Mouse (Mus musculus) frontal cortex, postnatal 25 days (tissue): Measurements from ENCODE around the gene Fgfr2.

Experiments
- DNase-seq, 2 experiments: peaks; one replicate each; pipeline ENCODE4 v3.0.0; 2022; ENCODE audit warnings: low spot score in 2 of 2

Gene Fgfr2

DNA sequence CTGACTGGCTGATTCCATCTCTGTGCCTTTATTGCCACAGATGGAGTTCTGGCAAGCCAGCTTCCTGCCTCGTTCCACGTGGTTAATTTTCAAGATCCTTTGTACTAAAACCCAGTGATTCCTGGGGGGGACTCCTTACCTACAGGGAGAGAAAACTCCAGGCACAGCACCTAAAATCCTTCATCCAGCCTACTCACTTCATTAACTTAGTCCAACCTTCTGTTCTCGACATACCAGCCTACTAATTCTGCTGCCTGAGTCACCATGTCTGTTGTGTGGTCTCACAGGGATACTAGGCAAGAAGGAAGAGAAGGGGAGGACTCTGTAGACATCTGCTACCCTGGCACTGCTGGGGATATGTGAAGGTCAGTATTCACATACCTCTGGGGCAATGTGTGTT, 1048.6 kb downstream of the Fgfr2 start:
- no peak for DNase-seq

- no peak for DNase-seq
These were observed 1052.1 kb downstream of the Fgfr2 start for GRCm38 (mm10) chr7:132070877-132071625.

DNA sequence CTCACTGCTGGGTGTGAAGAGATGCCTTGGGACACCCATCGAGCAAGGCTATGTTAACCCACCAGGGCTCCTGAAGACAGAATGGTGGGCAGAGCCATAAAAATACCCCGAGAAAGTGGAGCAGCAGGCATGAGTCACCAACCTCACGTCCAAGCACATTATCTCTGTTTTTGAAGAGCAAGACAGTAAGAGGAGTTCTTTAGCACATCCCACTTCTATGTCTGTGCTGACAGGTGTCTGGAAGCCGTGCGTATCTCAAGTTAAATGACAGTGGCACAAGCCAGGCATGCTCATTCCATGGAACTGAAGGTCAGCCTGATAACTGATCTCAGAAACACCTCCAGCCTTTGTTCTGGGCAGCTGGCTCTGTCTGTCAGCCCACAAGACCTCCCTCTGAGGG, 1055.2 kb downstream of the Fgfr2 start:
- no peak for DNase-seq

GRCm38 (mm10) chr7:132067511-132067910, 1055.6 kb downstream of the Fgfr2 start:
- no peak for DNase-seq

GRCm38 (mm10) chr7:132060116-132060515, 1063.0 kb downstream of the Fgfr2 start:
- no peak for DNase-seq

DNA sequence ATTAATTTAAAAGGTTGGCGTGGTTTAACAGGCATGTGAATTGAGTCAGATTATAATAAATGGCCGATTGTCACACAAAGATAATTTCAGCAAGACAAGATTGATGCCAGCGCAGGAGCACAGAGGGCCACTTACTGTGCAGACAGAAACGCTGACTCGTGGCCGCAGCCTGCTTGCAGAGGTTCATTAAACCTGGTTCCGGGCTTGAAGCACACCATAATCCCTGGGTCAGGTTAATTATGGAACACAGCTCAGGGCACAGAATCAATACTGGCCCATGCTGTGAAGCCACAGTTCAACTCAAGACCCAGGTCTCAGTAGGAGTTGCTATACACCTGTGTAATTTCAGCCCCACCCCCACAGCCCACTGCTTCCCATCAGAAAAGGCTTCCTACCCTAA, 1066.6 kb downstream of the Fgfr2 start:
- DNase-seq, result no peak

- DNase-seq, result no peak
These were observed 1076.5 kb downstream of the Fgfr2 start for GRCm38 (mm10) chr7:132046662-132047061.

GRCm38 (mm10) chr7:132031940-132032531, 1091.1 kb downstream of the Fgfr2 start:
- no peak for DNase-seq

DNA sequence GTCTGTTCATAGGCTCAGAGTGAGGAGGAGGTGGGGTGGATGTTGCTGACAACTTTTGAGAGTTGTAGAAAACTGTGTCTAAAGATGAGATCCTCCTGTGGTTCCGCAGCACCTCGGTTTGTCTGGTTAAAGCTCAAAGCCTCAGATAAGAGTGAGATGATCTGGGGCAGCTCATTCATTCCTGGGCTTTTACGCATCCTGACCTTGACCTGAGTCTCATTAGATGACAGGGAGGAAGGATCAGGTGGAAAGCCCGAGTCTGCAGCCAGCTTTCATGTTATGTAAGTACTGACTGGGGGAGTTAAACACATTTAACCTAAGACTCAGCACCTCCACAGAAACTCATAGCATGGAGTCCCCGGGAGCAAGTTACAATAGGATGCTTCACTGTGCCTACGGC, 1096.5 kb downstream of the Fgfr2 start:
- no peak for DNase-seq

GRCm38 (mm10) chr7:132025591-132025990, 1097.6 kb downstream of the Fgfr2 start:
- no peak for DNase-seq

DNA sequence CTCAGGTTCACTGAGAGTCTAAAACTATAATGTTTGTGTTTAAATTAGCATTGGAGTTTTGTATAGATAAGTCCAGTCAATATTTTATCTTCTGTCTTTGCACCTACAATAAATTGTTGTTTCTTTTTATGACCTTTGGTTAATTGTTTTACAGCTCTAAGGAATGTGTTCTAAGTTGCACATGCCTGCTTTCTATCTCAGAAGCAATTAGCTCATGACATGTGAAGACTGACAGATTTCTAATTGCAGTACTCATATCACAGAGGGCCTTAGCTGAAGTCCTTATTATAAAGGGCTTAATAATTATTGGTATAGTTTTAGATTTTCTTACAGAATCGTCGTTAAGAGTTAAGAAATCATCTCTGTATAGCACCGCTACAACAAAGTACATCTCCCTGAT, 1107.2 kb downstream of the Fgfr2 start:
- no peak for DNase-seq

- no peak for DNase-seq
These were observed 1108.0 kb downstream of the Fgfr2 start for GRCm38 (mm10) chr7:132015193-132015592.

DNA sequence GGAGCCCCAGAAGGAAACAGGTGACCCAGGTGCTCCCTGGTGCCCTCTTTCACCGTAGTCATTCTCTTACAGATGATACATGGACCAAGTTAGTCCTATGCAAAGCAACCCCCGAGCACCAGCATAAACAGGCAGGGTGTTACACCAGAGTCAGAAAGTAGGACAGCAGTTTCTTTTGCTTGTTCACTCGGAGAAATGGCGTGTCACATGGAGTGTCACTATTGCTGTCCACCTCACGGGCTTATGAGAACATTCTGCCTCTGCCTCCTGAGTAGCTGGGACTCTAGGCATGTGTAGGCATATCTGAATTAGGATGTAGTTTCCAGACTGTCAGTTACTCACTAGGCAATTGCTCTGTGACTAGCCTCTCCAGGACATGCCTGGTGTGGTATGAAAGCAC, 1109.2 kb downstream of the Fgfr2 start:
- no peak for DNase-seq

GRCm38 (mm10) chr7:132012969-132013679, 1110.0 kb downstream of the Fgfr2 start:
- DNase-seq, result no peak

DNA sequence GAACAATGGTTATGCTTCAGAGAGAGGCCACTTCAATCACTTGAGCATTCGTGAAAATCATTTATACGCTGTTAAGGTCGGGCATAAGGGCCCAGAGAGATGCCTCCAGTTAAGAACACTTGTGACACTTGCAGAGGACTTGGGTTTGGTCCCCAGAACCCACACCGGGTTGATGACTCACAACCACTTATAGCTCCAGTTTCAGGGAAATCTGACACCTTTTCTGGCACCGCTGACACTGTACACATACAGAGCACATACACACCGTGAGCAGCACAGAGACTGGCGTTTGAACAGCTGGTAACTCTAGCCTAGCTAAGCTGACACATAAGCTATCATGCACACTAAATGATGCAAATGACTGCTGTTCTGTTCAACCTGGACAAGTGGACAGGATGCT, 1114.1 kb downstream of the Fgfr2 start:
- DNase-seq, result no peak

DNA sequence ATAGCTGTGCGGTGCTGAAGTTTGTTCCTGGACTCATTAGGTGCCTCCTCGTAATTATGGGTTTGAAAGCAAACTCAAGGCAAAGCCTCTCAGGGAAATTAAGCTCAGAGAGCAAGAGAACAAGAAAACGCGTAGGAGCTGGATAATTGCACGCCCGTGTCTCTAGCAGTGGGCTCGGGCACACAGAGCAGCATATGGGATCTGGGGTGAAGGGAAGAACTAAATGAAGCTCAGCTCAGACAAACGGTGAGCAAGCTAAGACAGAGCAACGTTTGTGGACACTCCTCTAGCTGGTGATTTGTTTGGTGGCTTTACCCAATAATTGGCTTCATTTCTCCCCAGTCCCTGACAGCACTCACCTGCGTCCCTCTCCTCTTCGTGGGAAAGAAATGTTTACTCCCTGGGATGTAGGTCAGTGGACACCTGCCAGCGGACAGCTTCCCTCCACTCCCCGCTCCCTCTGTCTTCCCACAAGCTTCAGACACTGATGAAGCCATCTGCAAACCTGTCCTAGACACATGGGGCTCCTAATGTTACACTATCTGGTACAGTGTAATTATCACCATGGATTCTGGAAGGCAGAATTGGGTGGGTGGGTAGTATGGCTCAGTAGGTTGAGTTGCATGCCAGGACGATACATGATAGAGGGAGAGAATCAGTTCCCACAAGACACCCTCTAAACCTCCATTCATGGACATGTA, 1117.0 kb downstream of the Fgfr2 start:
- DNase-seq, result no peak

DNA sequence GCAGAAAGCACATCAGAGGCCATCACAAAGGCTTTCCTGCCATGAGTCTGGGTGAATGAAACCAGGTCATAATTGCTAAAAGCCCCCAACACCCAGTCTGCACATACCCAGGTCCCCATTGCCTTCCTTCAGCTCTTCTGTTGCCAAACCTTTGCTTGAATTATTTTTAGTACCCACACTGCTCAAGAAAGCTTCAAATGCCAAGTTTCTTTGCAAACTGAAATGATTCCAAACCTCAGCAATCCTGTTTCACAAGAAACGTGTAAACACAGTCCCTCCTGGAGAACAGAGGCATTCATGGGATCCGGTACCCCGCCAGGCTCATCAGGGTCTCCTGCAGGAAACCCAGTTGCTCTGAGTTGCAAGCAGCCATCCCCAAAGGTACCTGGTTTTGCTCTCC, 1130.3 kb downstream of the Fgfr2 start:
- DNase-seq, result no peak

DNA sequence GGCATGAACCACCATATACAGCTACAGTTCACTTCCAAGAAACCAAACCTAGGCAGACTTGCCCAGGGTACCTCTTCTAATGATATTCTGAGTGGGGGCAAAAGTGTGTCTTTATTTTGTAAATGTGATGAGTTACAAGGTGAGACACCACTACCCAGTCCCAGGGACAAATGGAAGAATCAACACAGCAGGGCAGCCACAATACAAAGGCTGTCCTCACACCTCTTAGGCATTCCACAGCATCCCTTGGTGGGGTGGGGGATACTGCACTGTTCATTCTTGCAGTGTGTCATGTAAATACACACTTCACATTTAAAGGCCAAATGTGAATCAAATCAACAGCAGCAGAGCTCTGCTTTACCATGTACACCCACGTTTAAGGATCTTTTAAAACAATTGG, 1130.9 kb downstream of the Fgfr2 start:
- no peak for DNase-seq

DNA sequence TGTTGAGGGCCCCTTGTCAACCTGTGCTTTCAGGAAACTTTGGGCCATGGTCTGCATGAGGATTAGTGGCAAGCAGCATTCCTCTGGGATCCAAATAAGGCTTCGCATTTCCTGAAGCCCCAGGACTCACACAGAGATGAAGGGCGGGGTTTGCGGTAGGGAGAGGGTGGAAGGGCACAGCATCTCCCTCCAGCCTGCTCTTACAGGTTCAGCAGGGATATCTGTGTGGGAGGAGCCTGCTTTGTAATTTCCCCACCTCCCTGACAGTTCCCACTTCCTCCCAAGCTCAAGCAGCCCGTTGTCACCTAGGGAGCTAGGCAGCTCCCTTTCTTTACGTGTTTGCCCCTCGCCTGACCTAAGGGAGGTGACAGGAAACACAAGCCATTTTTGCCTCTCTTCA, 1134.1 kb downstream of the Fgfr2 start:
- no peak for DNase-seq

DNA sequence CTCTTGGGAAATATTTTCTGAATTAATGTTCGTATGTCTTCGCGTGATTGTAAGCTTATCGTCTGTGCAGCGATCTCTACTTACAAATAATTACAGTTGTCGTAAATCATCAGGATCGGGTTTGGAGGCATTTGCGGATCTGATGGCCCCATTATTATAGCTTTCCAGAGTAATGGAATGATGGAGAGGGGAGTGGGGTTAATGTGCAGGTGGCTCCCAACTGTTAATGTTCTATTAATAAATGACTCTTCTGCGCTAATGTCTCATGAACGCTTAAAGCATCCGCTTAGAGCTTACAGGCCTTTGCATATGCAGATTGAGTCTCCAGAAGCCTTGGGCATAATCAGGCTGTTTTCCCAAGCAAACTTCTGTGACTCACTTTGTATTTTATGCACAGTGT, 1144.5 kb downstream of the Fgfr2 start:
- DNase-seq, result no peak

GRCm38 (mm10) chr7:131975867-131976266, 1147.3 kb downstream of the Fgfr2 start:
- DNase-seq, result no peak

DNA sequence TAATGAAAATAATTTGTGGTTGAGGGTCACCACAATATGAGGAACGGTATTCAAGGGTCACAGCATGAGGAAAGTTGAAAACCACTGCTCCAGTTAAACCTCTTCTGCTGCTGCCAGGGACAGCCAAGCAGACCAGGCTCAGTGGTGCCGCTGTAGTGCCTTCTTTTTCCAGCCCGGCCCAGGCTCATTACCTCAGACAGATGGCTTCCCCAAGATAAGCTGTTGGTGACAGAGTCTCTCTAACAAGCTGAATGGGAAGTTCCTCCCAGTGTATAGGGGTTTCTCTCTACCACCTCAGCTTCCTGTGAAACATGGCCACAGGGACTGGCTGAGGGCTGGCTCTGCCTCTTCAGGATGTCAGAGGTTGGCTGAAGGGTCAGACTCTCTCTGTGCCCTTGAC, 1152.9 kb downstream of the Fgfr2 start:
- no peak for DNase-seq
